Mouse (Mus musculus) kidney, adult 2 months (tissue): ENCODE results near the gene Csrnp1.

ENCODE experiments used
- CTCF ChIP-seq: fragments of 200-500 bp; conservative IDR thresholded peaks from 2 replicates; pipeline ENCODE4 v1.5.1; 2011; ENCODE audit warnings: low read depth, mild to moderate bottlenecking, control low read depth, low read length, moderate library complexity, mixed read lengths; ENCODE audit not compliant: insufficient read depth, insufficient read length
- POLR2A ChIP-seq: fragments of 200-500 bp; IDR thresholded peaks from one replicate; pipeline ENCODE4 v1.6.1; 2011; ENCODE audit warnings: low read depth, low read length, control low read depth

DNA sequence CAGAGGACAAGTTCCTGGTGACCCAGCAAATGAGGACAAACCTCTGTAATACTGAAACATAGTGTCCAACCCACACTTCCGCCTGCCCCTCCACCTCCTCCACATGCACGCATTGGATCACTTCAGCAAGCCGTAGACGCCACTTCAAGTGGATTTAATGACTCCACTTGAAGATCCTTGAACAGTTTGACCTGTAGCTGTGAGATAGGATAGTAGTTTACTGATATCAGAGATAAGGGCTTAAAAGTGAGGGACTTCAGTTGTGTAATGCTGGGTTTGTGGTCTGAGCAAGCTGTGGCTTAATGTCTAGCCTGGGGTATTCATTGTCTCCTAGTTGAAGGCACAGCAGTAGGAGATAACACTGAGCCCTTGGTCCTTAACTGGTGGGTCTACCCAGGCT, 61.0 kb downstream of the Csrnp1 start:
- TF ChIP-seq CTCF (no peak), POLR2A (no peak)
